Mouse (Mus musculus) liver, embryonic 11.5 days (tissue): ENCODE results near the gene Rnf111. TPM values are rescaled to one million over a fixed set of nuclear protein-coding genes. Genes with fewer than 3 reads are reported as not detected.
A peak's percentile ranks its signal among the peaks of the same experiment; 100 is the strongest.

Experiments
- ATAC-seq: fragments of 200-750 bp; cut with Nextera tagmentation; replicated peaks from 2 replicates; pipeline ENCODE4 v1.8.0; 2017; ENCODE audit warnings: moderate number of reproducible peaks, mild to moderate bottlenecking, moderate TSS enrichment, moderate library complexity; ENCODE audit not compliant: low FRiP score
- DNase-seq: peaks from one replicate; pipeline ENCODE4 v3.0.0-alpha.2; 2017; ENCODE audit warnings: low spot score
- H3K27ac ChIP-seq: fragments of 300-500 bp; sonication (generic); 2 replicates; pipeline ENCODE4 v1.5.1; 2014; ENCODE audit warnings: mild to moderate bottlenecking, low read depth, low read length, control low read depth
- H3K27me3 ChIP-seq: fragments of 300-500 bp; sonication (generic); replicated peaks from 2 replicates; pipeline ENCODE4 v1.6.1; 2014; ENCODE audit warnings: low read length, mixed read lengths; ENCODE audit not compliant: control insufficient read depth, insufficient read depth
- H3K36me3 ChIP-seq: fragments of 300-500 bp; sonication (generic); 2 replicates; pipeline ENCODE4 v1.6.1; 2014; ENCODE audit warnings: mild to moderate bottlenecking, low read length, moderate library complexity, mixed read lengths; ENCODE audit not compliant: control insufficient read depth, insufficient read depth
- H3K4me1 ChIP-seq: fragments of 300-500 bp; sonication (generic); replicated peaks from 2 replicates; pipeline ENCODE4 v1.6.1; 2014; ENCODE audit warnings: low read length, mixed read lengths; ENCODE audit not compliant: control insufficient read depth, insufficient read depth
- H3K4me2 ChIP-seq: fragments of 300-500 bp; sonication (generic); 2 replicates; pipeline ENCODE4 v1.6.1; 2014; ENCODE audit warnings: mild to moderate bottlenecking, control low read depth, moderate library complexity
- H3K4me3 ChIP-seq: fragments of 300-500 bp; sonication (generic); 2 replicates; pipeline ENCODE4 v1.5.1; 2014; ENCODE audit warnings: low read depth, low read length, control low read depth
- H3K9ac ChIP-seq: fragments of 300-500 bp; sonication (generic); 2 replicates; pipeline ENCODE4 v1.6.1; 2014; ENCODE audit warnings: low read depth, low read length, control low read depth
- H3K9me3 ChIP-seq: fragments of 300-500 bp; sonication (generic); 2 replicates; pipeline ENCODE4 v1.6.1; 2016; ENCODE audit warnings: low read length, inconsistent platforms, mixed read lengths; ENCODE audit not compliant: control insufficient read depth
- WGBS: fragments of 180-500 bp; shearing (Covaris S2); extraction: QIAGEN DNeasy Blood & Tissue Kit; methylation state at CpG from one replicate; pipeline ENCODE4 v1.1.7; 2014; 5-methylcytosine and 5-hydroxymethylcytosine counted together
- polyA plus RNA-seq: library from polyadenylated mRNA; unstranded; fragments of >200 nt; fragmentation: Nextera tagmentation; extraction: Ambion mirVana; gene quantifications from 2 replicates; pipeline ENCODE4 v1.2.1, GENCODE M21; 2014

Rnf111 gene
- polyA plus RNA-seq, 1 experiment from 2014 or later, result 23.3 TPM

DNA sequence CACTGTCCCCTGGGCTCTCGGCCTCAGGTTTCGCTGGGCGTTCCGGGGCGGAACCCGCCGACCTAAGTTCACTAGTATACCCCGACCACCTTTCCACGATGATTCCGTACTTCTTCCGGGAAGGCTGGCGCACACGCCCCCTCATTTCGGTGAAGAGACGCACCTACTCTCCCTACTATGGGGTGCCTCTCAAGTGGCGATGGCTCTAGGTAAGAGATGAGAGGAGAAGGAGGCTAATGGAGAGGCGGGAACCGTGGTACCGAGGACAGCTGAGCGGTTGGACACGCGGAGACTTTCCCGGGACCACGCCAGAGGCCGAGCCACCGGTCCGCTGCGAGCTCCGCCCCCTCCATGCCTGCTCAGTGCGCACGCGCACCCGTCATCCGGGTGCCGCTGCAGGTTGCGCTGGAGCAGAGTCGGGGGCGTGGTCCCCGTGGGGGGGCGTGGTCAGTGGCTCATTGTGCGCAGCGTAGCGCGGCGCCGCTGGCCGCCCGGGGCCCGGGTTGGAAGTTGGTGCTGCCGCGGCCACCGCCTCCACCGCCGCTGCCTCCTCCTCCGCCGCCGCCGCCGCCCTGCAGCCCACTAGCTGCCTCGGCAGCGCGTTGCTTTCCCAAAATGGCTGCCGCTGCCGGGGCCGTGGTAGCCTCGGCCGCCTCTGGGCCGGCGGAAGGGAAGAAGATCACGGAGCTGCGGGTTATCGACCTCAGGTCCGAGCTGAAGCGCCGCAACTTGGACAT lies 38.9 kb upstream of the Rnf111 start, which contains the start of gene Sltm:
TSS of gene Sltm (plus strand) at position 450 of the 737 bp plus-strand sequence.
- ATAC-seq (peak; percentile 95), DNase-seq (peak; percentile 99)
- peak within 1 kb of the TSS; percentile 78 for H3K4me3 ChIP-seq
- peak within 1 kb of the TSS; percentile 92 for H3K4me2 ChIP-seq
- WGBS, result under 1% methylated on average over 68 of the region's 75 CpGs
- H3K36me3 ChIP-seq, result no peaks in the 10 kb centered on the region
- peak within 1 kb of the TSS; percentile 99 for H3K27ac ChIP-seq
- H3K9me3 ChIP-seq, result no peaks in the 10 kb centered on the region
- H3K9ac ChIP-seq, result peak within 1 kb of the TSS; percentile 84
- no peaks in the 10 kb centered on the region for H3K27me3 ChIP-seq
- H3K4me1 ChIP-seq, result peaks cover 10% of the 10 kb centered on the region

DNA sequence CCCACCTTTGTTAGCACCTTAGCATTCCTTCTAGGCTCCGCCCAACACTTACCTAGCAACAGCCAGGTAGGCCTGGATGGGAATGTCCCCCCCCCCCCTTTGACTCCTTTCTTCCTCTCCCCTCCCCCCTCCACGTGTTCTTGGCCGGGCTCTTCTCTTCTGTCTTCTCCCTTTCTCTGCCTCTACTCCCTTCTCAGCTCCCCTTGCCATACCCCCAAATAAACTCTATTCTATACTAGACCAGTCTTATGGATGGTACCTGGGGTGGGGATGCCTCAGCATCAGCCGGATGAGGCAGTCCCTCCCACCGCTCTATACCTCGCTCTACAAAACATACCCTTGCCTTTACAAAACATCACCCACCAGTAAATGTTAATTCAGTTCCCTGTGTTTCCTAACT lies 38.1 kb upstream of the Rnf111 start:
- DNase-seq (no peak), ATAC-seq (no peak)
- Histone ChIP-seq H3K36me3 (no peaks in the 10 kb centered on the region), H3K4me3 (peak overlapping the region; percentile 78), H3K27ac (peak overlapping the region; percentile 99; the same call in 1 of the 2 replicates), H3K27me3 (no peaks in the 10 kb centered on the region), H3K4me1 (peaks cover 10% of the 10 kb centered on the region), H3K9ac (peak overlapping the region; percentile 84; the same call in 1 of the 2 replicates), H3K9me3 (no peaks in the 10 kb centered on the region), H3K4me2 (peak overlapping the region; percentile 92)
- WGBS, result 15% methylated on average over 6 of the region's 6 CpGs

- no peaks in the 10 kb centered on the region for H3K4me1 ChIP-seq
- WGBS, result 75% methylated on average over 3 of the region's 3 CpGs
- no peaks in the 10 kb centered on the region for H3K9me3 ChIP-seq
- no peak overlapping the region for H3K9ac ChIP-seq
- no peaks in the 10 kb centered on the region for H3K27me3 ChIP-seq
- DNase-seq, result no peak
- no peaks in the 10 kb centered on the region for H3K36me3 ChIP-seq
- ATAC-seq, result no peak; the same call in 1 of the 2 replicates
- H3K27ac ChIP-seq, result no peak overlapping the region
- no peak overlapping the region for H3K4me3 ChIP-seq
- no peak overlapping the region for H3K4me2 ChIP-seq
These were observed 29.8 kb upstream of the Rnf111 start for GRCm38 (mm10) chr9:70533328-70533727.

DNA sequence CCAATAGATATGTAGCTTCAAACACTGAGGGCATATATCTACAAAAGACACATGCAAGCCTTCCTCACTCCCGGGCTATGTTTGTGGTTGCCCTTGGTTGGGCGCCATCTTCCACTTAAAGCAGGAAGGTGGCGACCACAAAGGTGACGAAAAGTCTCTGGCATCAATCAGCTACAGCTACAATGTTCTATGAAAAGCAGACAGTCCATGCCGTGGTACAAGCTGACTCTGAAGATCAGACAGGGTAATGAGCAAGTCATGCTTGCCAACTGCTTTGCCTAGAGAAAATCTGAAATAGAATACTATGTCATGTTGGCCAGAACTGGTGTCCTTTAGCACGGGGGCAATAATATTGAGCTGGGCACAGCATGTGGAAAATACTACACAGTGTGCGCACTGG lies 20.8 kb upstream of the Rnf111 start:
- 70% methylated on average over 7 of the region's 7 CpGs for WGBS
- Histone ChIP-seq H3K4me3 (no peak overlapping the region), H3K27me3 (no peaks in the 10 kb centered on the region), H3K9me3 (no peaks in the 10 kb centered on the region), H3K9ac (no peak overlapping the region), H3K4me2 (no peak overlapping the region), H3K4me1 (no peaks in the 10 kb centered on the region), H3K27ac (no peak overlapping the region), H3K36me3 (no peaks in the 10 kb centered on the region)
- no peak for DNase-seq
- ATAC-seq, result no peak

GRCm38 (mm10) chr9:70523813-70524212 lies 20.3 kb upstream of the Rnf111 start:
- Histone ChIP-seq H3K27me3 (no peaks in the 10 kb centered on the region), H3K9ac (no peak overlapping the region), H3K9me3 (no peaks in the 10 kb centered on the region), H3K4me1 (no peaks in the 10 kb centered on the region), H3K36me3 (no peaks in the 10 kb centered on the region), H3K27ac (no peak overlapping the region), H3K4me2 (no peak overlapping the region), H3K4me3 (no peak overlapping the region)
- DNase-seq, result no peak
- WGBS, result 88% methylated on average over 3 of the region's 3 CpGs
- no peak for ATAC-seq

DNA sequence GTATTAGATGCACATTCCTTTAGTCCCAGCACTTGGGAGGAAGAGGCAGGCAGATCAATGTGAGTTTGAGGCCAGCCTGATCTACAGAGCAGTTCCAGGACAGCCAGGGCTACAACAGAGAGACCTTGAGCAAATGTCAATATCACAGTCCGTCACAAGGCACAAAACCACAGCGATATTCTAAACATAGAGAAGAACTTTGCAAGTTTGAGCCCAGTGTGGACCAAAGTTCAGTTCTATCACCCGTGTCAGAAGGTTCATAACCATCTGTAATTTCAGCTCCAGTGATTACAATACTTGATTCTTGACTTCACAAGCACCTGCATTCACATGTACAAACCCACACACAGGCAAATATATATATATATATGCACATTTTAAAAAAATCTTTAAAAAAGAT lies 17.1 kb upstream of the Rnf111 start:
- no peak for ATAC-seq
- H3K9ac ChIP-seq, result no peak overlapping the region

GRCm38 (mm10) chr9:70511681-70512080 lies 8.2 kb upstream of the Rnf111 start:
- WGBS, result 80% methylated on average over 7 of the region's 7 CpGs
- DNase-seq (no peak), ATAC-seq (no peak)
- Histone ChIP-seq H3K36me3 (no peaks in the 10 kb centered on the region), H3K4me1 (no peaks in the 10 kb centered on the region), H3K9me3 (no peaks in the 10 kb centered on the region), H3K4me3 (no peak overlapping the region), H3K4me2 (no peak overlapping the region), H3K27ac (no peak overlapping the region), H3K9ac (no peak overlapping the region), H3K27me3 (no peaks in the 10 kb centered on the region)

More for the DNA sequence above, 17.1 kb upstream of the Rnf111 start:
- no peaks in the 10 kb centered on the region for H3K9me3 ChIP-seq
- no peaks in the 10 kb centered on the region for H3K27me3 ChIP-seq
- no peaks in the 10 kb centered on the region for H3K4me1 ChIP-seq
- 62% methylated on average over 3 of the region's 3 CpGs for WGBS
- H3K27ac ChIP-seq, result no peak overlapping the region
- no peak overlapping the region for H3K4me3 ChIP-seq
- H3K4me2 ChIP-seq, result no peak overlapping the region
- DNase-seq, result no peak
- H3K36me3 ChIP-seq, result no peaks in the 10 kb centered on the region

DNA sequence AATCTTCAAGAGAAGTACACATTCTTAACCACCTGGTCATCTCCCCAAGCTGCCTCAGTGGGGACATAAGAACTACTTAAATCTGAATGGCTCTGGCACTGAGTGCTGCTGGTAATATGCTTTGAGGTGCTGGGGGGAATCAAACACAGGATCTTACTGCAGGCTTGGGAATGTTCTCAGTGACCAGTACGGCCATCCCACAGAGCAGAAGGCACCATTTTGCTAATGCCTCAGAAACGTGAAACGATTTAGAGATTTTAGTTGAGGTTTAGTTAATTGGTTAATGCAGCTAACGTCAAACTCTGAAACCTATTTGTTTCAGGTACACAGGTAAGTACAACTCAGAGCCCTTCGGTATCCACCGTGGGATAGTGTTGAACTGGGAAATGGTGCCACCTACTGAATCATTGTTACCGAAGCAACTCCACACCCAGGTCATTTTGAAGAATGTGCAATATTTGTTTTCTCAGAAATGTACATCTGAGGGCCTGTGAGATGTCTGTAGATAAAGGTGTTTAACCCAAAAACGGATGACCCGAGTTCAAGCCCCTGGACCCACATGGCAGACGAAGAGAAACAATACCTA lies 7.6 kb upstream of the Rnf111 start:
- H3K4me2 ChIP-seq, result no peak overlapping the region
- DNase-seq, result no peak
- H3K36me3 ChIP-seq, result no peaks in the 10 kb centered on the region
- no peak overlapping the region for H3K9ac ChIP-seq
- no peaks in the 10 kb centered on the region for H3K9me3 ChIP-seq
- no peaks in the 10 kb centered on the region for H3K27me3 ChIP-seq
- WGBS, result 54% methylated on average over 10 of the region's 10 CpGs
- no peaks in the 10 kb centered on the region for H3K4me1 ChIP-seq
- no peak for ATAC-seq
- H3K4me3 ChIP-seq, result no peak overlapping the region
- H3K27ac ChIP-seq, result no peak overlapping the region
